Comparison of ENCODE assay signal across 25 mouse cellular contexts in the genomic region with DNA sequence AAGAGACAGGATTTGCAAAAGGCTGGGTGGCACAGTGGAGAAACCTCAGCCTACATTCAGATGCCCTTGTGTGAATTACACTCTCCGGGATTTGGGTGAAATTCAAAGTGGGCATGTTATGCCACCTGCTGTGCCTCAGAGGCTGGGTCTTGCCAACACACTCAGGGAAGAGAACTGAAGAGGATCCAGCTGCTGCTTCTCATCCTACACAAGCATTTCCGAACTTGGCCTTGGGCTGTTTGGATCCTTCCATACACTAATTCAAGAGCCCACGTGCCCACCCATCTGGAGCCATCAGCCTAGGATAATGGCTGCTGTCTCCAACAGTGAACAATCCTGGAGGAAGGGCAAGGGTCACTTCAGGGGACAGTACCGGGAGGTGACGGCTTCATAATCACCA. TPM values are rescaled to one million over a fixed set of nuclear protein-coding genes. Genes with fewer than 3 reads are reported as not detected.
DNase-seq lines count a peak whose midpoint lies in the region; ATAC-seq and TF ChIP-seq lines count a peak whose summit lies in the region.
"Had no signal": no experiment of that assay in that cellular context is flagged by ENCODE, and none has a peak within 500 bp of the region (broad histone marks: within the 10 kb centered on the region; RNA-seq: fewer than 3 reads in every experiment).

No protein-coding gene starts in this region.

- TF ChIP-seq CTCF in hindbrain, postnatal 0 days (IDR thresholded peaks at IDR 0.05; ENCODE audit: low read depth): no peak
- no peak for TF ChIP-seq CTCF in C2C12 (IDR thresholded peaks at IDR 0.05; ENCODE audit: control insufficient read depth, insufficient read depth, insufficient read length)
- no peak for TF ChIP-seq CTCF in embryonic fibroblast, embryonic 13.5 days (IDR thresholded peaks at IDR 0.05; ENCODE audit: borderline replicate concordance, insufficient read depth, low read length)

- 45% methylated on average over 5 of the region's 5 CpGs for WGBS in hindbrain, postnatal 0 days
- 44% methylated on average over 5 of the region's 5 CpGs for WGBS in hindbrain, embryonic 14.5 days

- H3K27me3 ChIP-seq in hindbrain, postnatal 0 days (ENCODE audit: insufficient read depth, low read length): no peaks in the 10 kb centered on the region
- H3K27me3 ChIP-seq in hindbrain, embryonic 14.5 days (ENCODE audit: control insufficient read depth, insufficient read depth, low read length): no peaks in the 10 kb centered on the region
- H3K27me3 ChIP-seq in C2C12 (ENCODE audit: control insufficient read depth, insufficient read depth, insufficient read length): no peaks in the 10 kb centered on the region
- H3K27me3 ChIP-seq: forebrain, embryonic 15.5 days; hindbrain, embryonic 15.5 days; limb, embryonic 13.5 days; liver, embryonic 12.5 days; midbrain, embryonic 13.5 days; neural tube, embryonic 13.5 days had no signal

- no peak overlapping the region for H3K4me3 ChIP-seq in hindbrain, postnatal 0 days (ENCODE audit: low read length)
- H3K4me3 ChIP-seq in hindbrain, embryonic 14.5 days (replicated peaks; ENCODE audit: low read length): no peak overlapping the region
- H3K4me3 ChIP-seq in C2C12 (ENCODE audit: insufficient read depth, poor library complexity, severe bottlenecking): no peak overlapping the region
- no peak overlapping the region for H3K4me3 ChIP-seq in embryonic fibroblast, embryonic 13.5 days (ENCODE audit: insufficient read depth, low read length)
- H3K4me3 ChIP-seq: forebrain, embryonic 15.5 days; hindbrain, embryonic 15.5 days; limb, embryonic 13.5 days; liver, embryonic 12.5 days; midbrain, embryonic 13.5 days; neural tube, embryonic 13.5 days had no signal

- no peaks in the 10 kb centered on the region for H3K79me2 ChIP-seq in C2C12 (ENCODE audit: control insufficient read depth, insufficient read depth)

- no peak overlapping the region for H3K9ac ChIP-seq in hindbrain, postnatal 0 days (replicated peaks; ENCODE audit: low read length)
- no peak overlapping the region for H3K9ac ChIP-seq in hindbrain, embryonic 14.5 days
- H3K9ac ChIP-seq: forebrain, embryonic 15.5 days; hindbrain, embryonic 15.5 days; limb, embryonic 13.5 days; liver, embryonic 12.5 days; midbrain, embryonic 13.5 days; neural tube, embryonic 13.5 days had no signal

- no peaks in the 10 kb centered on the region for H3K9me3 ChIP-seq in hindbrain, postnatal 0 days (ENCODE audit: low read length)
- no peaks in the 10 kb centered on the region for H3K9me3 ChIP-seq in hindbrain, embryonic 14.5 days (ENCODE audit: control insufficient read depth, low read length)
- H3K9me3 ChIP-seq: forebrain, embryonic 15.5 days; hindbrain, embryonic 15.5 days; limb, embryonic 13.5 days; liver, embryonic 12.5 days; midbrain, embryonic 13.5 days; neural tube, embryonic 13.5 days had no signal

- no peaks in the 10 kb centered on the region for H3K36me3 ChIP-seq in hindbrain, postnatal 0 days (ENCODE audit: insufficient read depth, low read length)
- H3K36me3 ChIP-seq in hindbrain, embryonic 14.5 days (replicated peaks; ENCODE audit: control insufficient read depth, insufficient read depth): no peaks in the 10 kb centered on the region
- no peaks in the 10 kb centered on the region for H3K36me3 ChIP-seq in C2C12 (ENCODE audit: control insufficient read depth, insufficient read depth)
- H3K36me3 ChIP-seq: forebrain, embryonic 15.5 days; hindbrain, embryonic 15.5 days; limb, embryonic 13.5 days; liver, embryonic 12.5 days; midbrain, embryonic 13.5 days; neural tube, embryonic 13.5 days had no signal

- no peak for DNase-seq in hindbrain, postnatal 0 days (ENCODE audit: low spot score)
- no peak for DNase-seq in hindbrain, embryonic 14.5 days (ENCODE audit: low spot score)
- peak; percentile 4 for DNase-seq in ES-CJ7 (ENCODE audit: low read depth, low spot score)
- no peak for DNase-seq in cerebellum, adult 9-11 months
- no peak for DNase-seq in urinary bladder, postnatal 25 days (ENCODE audit: low spot score)
- DNase-seq: adrenal gland, postnatal 25 days; B cell, adult 2 months; cerebellum, adult 18-20 months; cerebellum, postnatal 25 days; gastrocnemius, postnatal 25 days; heart, postnatal 4 days; kidney, postnatal 36 days; lung, adult 2 months; lung, postnatal 14 days had no signal

- no peak overlapping the region for H3K4me2 ChIP-seq in hindbrain, postnatal 0 days (ENCODE audit: low read depth, low read length)
- no peak overlapping the region for H3K4me2 ChIP-seq in hindbrain, embryonic 14.5 days (replicated peaks)
- H3K4me2 ChIP-seq: forebrain, embryonic 15.5 days; hindbrain, embryonic 15.5 days; limb, embryonic 13.5 days; liver, embryonic 12.5 days; midbrain, embryonic 13.5 days; neural tube, embryonic 13.5 days had no signal

- peak; percentile 49; the same call in 1 of the 2 replicates for ATAC-seq in hindbrain, postnatal 0 days
- ATAC-seq in hindbrain, embryonic 14.5 days (ENCODE audit: low FRiP score): no peak
- ATAC-seq: forebrain, embryonic 15.5 days; intestine, postnatal 0 days; liver, embryonic 12.5 days; midbrain, embryonic 13.5 days had no signal

- peak overlapping the region; percentile 36 for H3ac ChIP-seq in C2C12 (ENCODE audit: control insufficient read depth, insufficient read length, low read depth)

- no peaks in the 10 kb centered on the region for H3K4me1 ChIP-seq in hindbrain, postnatal 0 days (ENCODE audit: insufficient read depth, low read length)
- H3K4me1 ChIP-seq in hindbrain, embryonic 14.5 days (replicated peaks; ENCODE audit: control insufficient read depth, insufficient read depth, low read length): no peaks in the 10 kb centered on the region
- H3K4me1 ChIP-seq in embryonic fibroblast, embryonic 13.5 days (ENCODE audit: control insufficient read depth, insufficient read depth, low read length): peaks cover 7% of the 10 kb centered on the region
- H3K4me1 ChIP-seq: forebrain, embryonic 15.5 days; hindbrain, embryonic 15.5 days; limb, embryonic 13.5 days; liver, embryonic 12.5 days; neural tube, embryonic 13.5 days had no signal

- H3K27ac ChIP-seq in hindbrain, postnatal 0 days: no peak overlapping the region
- H3K27ac ChIP-seq in hindbrain, embryonic 14.5 days: no peak overlapping the region
- H3K27ac ChIP-seq in embryonic fibroblast, embryonic 13.5 days (ENCODE audit: insufficient read depth, low read length): peak overlapping the region; percentile 9
- H3K27ac ChIP-seq: forebrain, embryonic 15.5 days; hindbrain, embryonic 15.5 days; limb, embryonic 13.5 days; liver, embryonic 12.5 days; midbrain, embryonic 13.5 days; neural tube, embryonic 13.5 days; stomach, postnatal 0 days had no signal

- TF ChIP-seq POLR2A in embryonic fibroblast, embryonic 13.5 days (IDR thresholded peaks at IDR 0.05; ENCODE audit: low read depth, low read length): no peak

- H3K79me3 ChIP-seq in C2C12 (ENCODE audit: low read depth): no peaks in the 10 kb centered on the region

TF ChIP-seq in C2C12, 6 proteins besides CTCF, POLR2A, EP300 and RAD21:
- TF ChIP-seq MYOG (IDR thresholded peaks at IDR 0.05; ENCODE audit: control insufficient read depth, extremely low read depth, insufficient read length) (no peak), MYOD1 (IDR thresholded peaks at IDR 0.05; ENCODE audit: control insufficient read depth, insufficient read length, low read depth) (peak; percentile 44), CEBPB (IDR thresholded peaks at IDR 0.05; ENCODE audit: low read depth) (no peak), FOSL1 (IDR thresholded peaks at IDR 0.05; ENCODE audit: insufficient read depth, low read length, poor library complexity, severe bottlenecking) (no peak), MAX (IDR thresholded peaks at IDR 0.05) (no peak), USF1 (IDR thresholded peaks at IDR 0.05; ENCODE audit: low read depth) (peak; percentile 81)

RNA-seq across cellular contexts. Expression of a gene that starts 52.7 kb away (rescaled TPM):
- 0.36 and 0.47 TPM in 2 replicates for total RNA-seq in hindbrain, postnatal 0 days (2014; rRNA removed)
- 0.13 and 0.18 TPM in 2 replicates for polyA plus RNA-seq in hindbrain, postnatal 0 days (2015; fragmentation: Nextera tagmentation; extraction: Ambion mirVana)
- 0.19 and 0.39 TPM in 2 replicates for polyA plus RNA-seq in hindbrain, embryonic 14.5 days (2014; fragmentation: Nextera tagmentation; extraction: Ambion mirVana)
- 4.2 TPM for polyA plus RNA-seq in C2C12 (2012; fragmentation: generic; extraction: Trizol)
- polyA plus RNA-seq in embryonic fibroblast, embryonic 13.5 days (2011; ENCODE audit: insufficient read length, low read depth, missing spikeins): 1.2 and 1.3 TPM in 2 replicates
- total RNA-seq: adrenal gland, postnatal 25 days; megakaryocyte progenitor cell, adult 5-6 weeks had no signal
